Mouse (Mus musculus) liver, adult 2 months (tissue): ENCODE results near the gene Emp3.

Experiments used
- CTCF ChIP-seq: fragments of 200-500 bp; IDR thresholded peaks from 2 replicates; pipeline ENCODE4 v1.5.1; 2011; ENCODE audit warnings: low read depth, low read length, control low read depth
- POLR2A ChIP-seq: fragments of 200-500 bp; IDR thresholded peaks from 2 replicates; pipeline ENCODE4 v1.6.1; 2011; ENCODE audit warnings: low read length, control low read depth; ENCODE audit not compliant: insufficient read depth; ENCODE audit errors: extremely low read depth

DNA sequence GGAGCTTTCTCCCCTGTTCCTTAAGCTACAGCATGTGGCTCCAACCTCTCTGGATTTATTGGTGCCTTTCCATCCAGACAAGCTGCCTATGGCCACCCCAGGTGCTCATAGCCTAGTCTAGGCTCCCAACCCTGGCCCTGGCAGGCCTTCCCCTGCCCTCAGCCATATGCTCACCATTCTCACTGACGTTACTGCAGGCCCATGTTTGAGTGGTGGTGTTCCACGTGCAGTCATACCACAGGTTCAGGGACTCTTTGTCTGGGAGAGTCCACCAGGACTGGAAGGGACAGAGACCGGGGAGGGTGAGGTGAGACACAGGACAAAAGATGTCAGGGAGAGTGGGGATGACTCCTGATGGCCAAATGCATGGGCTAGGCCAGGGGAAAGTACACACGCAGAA, 1.4 kb downstream of the Emp3 start:
- TF ChIP-seq CTCF (no peak), POLR2A (no peak)
